Mouse (Mus musculus) embryo, embryonic 9.5 days (tissue): ENCODE measurements around the gene Calu.

ENCODE experiments used
- DNase-seq: peaks from one replicate; pipeline ENCODE4 v3.0.0-alpha.2; 2017; ENCODE audit errors: extremely low spot score

Calu gene

GRCm38 (mm10) chr6:29420596-29420995, 72.7 kb downstream of the Calu start:
- no peak for DNase-seq

- DNase-seq, result no peak
Measured at GRCm38 (mm10) chr6:29425118-29425517, 77.2 kb downstream of the Calu start.

GRCm38 (mm10) chr6:29426331-29426730, 78.5 kb downstream of the Calu start:
- no peak for DNase-seq
